Mouse (Mus musculus) forebrain, postnatal 0 days (tissue): Measurements from ENCODE around the gene Cetn4. TPM values are rescaled to one million over a fixed set of nuclear protein-coding genes. Genes with fewer than 3 reads are reported as not detected.

ENCODE experiments used
- ATAC-seq: fragments of 200-750 bp; cut with Nextera tagmentation; 2 replicates; pipeline ENCODE4 v1.8.0; 2017; ENCODE audit warnings: mild to moderate bottlenecking, moderate library complexity
- DNase-seq: peaks from one replicate; pipeline ENCODE4 v3.0.0-alpha.2; 2015
- H3K27ac ChIP-seq: fragments of 300-500 bp; sonication (generic); 2 replicates; pipeline ENCODE4 v1.5.1; 2014; ENCODE audit warnings: low read depth, mild to moderate bottlenecking, antibody characterized with exemption, low read length, moderate library complexity, mixed read lengths
- H3K27me3 ChIP-seq: fragments of 300-500 bp; sonication (generic); 2 replicates; pipeline ENCODE4 v1.6.1; 2014; ENCODE audit warnings: mild to moderate bottlenecking, low read length, mixed read lengths; ENCODE audit not compliant: insufficient read depth
- H3K36me3 ChIP-seq: fragments of 300-500 bp; sonication (generic); 2 replicates; pipeline ENCODE4 v1.6.1; 2014; ENCODE audit warnings: mild to moderate bottlenecking, moderate library complexity; ENCODE audit not compliant: insufficient read depth
- H3K4me1 ChIP-seq: fragments of 300-500 bp; sonication (generic); 2 replicates; pipeline ENCODE4 v1.6.1; 2014; ENCODE audit warnings: antibody characterized with exemption; ENCODE audit not compliant: insufficient read depth
- H3K4me2 ChIP-seq: fragments of 300-500 bp; sonication (generic); 2 replicates; pipeline ENCODE4 v1.6.1; 2014; ENCODE audit warnings: low read depth, mild to moderate bottlenecking, moderate library complexity
- H3K4me3 ChIP-seq: fragments of 300-500 bp; sonication (generic); 2 replicates; pipeline ENCODE4 v1.5.1; 2014; ENCODE audit warnings: low read depth, low read length, mixed read lengths
- H3K9ac ChIP-seq: fragments of 300-500 bp; sonication (generic); 2 replicates; pipeline ENCODE4 v1.6.1; 2014; ENCODE audit warnings: mild to moderate bottlenecking
- H3K9me3 ChIP-seq: fragments of 300-500 bp; sonication (generic); 2 replicates; pipeline ENCODE4 v1.6.1; 2016; ENCODE audit warnings: low read length
- CTCF ChIP-seq: sonication (generic); IDR thresholded peaks from 2 replicates; pipeline ENCODE4 v1.5.1; 2016; ENCODE audit warnings: antibody characterized with exemption, control low read depth, low read depth
- WGBS: fragments of 180-500 bp; shearing (Covaris S2); extraction: QIAGEN DNeasy Blood & Tissue Kit; methylation state at CpG from one replicate; pipeline ENCODE4 v1.1.7; 2014; 5-methylcytosine and 5-hydroxymethylcytosine counted together
- polyA plus RNA-seq: library from polyadenylated mRNA; unstranded; fragments of >200 nt; fragmentation: Nextera tagmentation; extraction: Ambion mirVana; gene quantifications from 2 replicates; pipeline ENCODE4 v1.2.1, GENCODE M21; 2015
- total RNA-seq: library from RNA; depleted of rRNA; stranded (reverse); fragments of >200 nt; gene quantifications from 2 replicates; pipeline ENCODE4 v1.2.3, GENCODE M21; 2014

Gene Cetn4
- total and polyA plus RNA-seq, 2 experiments from 2014 or later: 4.1 to 5.0 TPM

GRCm38 (mm10) chr3:37283234-37283633 lies 29.3 kb downstream of the Cetn4 start:
- ATAC-seq: no peak
- Histone ChIP-seq H3K27me3 (no peaks in the 10 kb centered on the region), H3K9ac (no peak overlapping the region), H3K4me2 (no peak overlapping the region), H3K27ac (no peak overlapping the region), H3K4me1 (no peaks in the 10 kb centered on the region; the same call in 1 of the 2 replicates), H3K4me3 (no peak overlapping the region), H3K9me3 (no peaks in the 10 kb centered on the region), H3K36me3 (no peaks in the 10 kb centered on the region)
- no peak for DNase-seq
- 92% methylated on average over 4 of the region's 4 CpGs for WGBS
- no peak for TF ChIP-seq CTCF

- no peak for TF ChIP-seq CTCF
- H3K27ac ChIP-seq: no peak overlapping the region
- no peaks in the 10 kb centered on the region for H3K9me3 ChIP-seq
- no peak overlapping the region for H3K4me3 ChIP-seq
- WGBS: 54% methylated on average over 11 of the region's 11 CpGs
- no peaks in the 10 kb centered on the region; the same call in 1 of the 2 replicates for H3K4me1 ChIP-seq
- no peaks in the 10 kb centered on the region for H3K36me3 ChIP-seq
- peak overlapping the region; percentile 13; the same call in 1 of the 2 replicates for H3K4me2 ChIP-seq
- DNase-seq: peak; percentile 17
- H3K27me3 ChIP-seq: no peaks in the 10 kb centered on the region
- H3K9ac ChIP-seq: no peak overlapping the region
- ATAC-seq: peak; percentile 94
Measured at GRCm38 (mm10) chr3:37282299-37282922, 30.1 kb downstream of the Cetn4 start.

GRCm38 (mm10) chr3:37280871-37281270 lies 31.6 kb downstream of the Cetn4 start:
- Histone ChIP-seq H3K27ac (no peak overlapping the region), H3K4me2 (no peak overlapping the region), H3K36me3 (no peaks in the 10 kb centered on the region), H3K9me3 (no peaks in the 10 kb centered on the region), H3K27me3 (no peaks in the 10 kb centered on the region), H3K9ac (no peak overlapping the region), H3K4me3 (no peak overlapping the region), H3K4me1 (no peaks in the 10 kb centered on the region; the same call in 1 of the 2 replicates)
- ATAC-seq: no peak
- no peak for TF ChIP-seq CTCF
- DNase-seq: no peak
- WGBS: 73% methylated on average over 8 of the region's 8 CpGs

GRCm38 (mm10) chr3:37280221-37280620 lies 32.3 kb downstream of the Cetn4 start:
- no peak overlapping the region for H3K27ac ChIP-seq
- no peak overlapping the region for H3K4me3 ChIP-seq
- no peaks in the 10 kb centered on the region for H3K9me3 ChIP-seq
- H3K4me2 ChIP-seq: no peak overlapping the region
- no peaks in the 10 kb centered on the region for H3K27me3 ChIP-seq
- no peak for TF ChIP-seq CTCF
- no peak overlapping the region for H3K9ac ChIP-seq
- H3K4me1 ChIP-seq: no peaks in the 10 kb centered on the region; the same call in 1 of the 2 replicates
- DNase-seq: no peak
- 91% methylated on average over 1 of the region's 1 CpGs for WGBS
- H3K36me3 ChIP-seq: no peaks in the 10 kb centered on the region
- no peak for ATAC-seq

- H3K9ac ChIP-seq: no peak overlapping the region
- H3K4me3 ChIP-seq: no peak overlapping the region
- no peaks in the 10 kb centered on the region for H3K27me3 ChIP-seq
- H3K4me2 ChIP-seq: no peak overlapping the region
- WGBS: 84% methylated on average over 6 of the region's 6 CpGs
- DNase-seq (no peak), ATAC-seq (no peak)
- H3K4me1 ChIP-seq: no peaks in the 10 kb centered on the region
- H3K9me3 ChIP-seq: no peaks in the 10 kb centered on the region
- H3K36me3 ChIP-seq: no peaks in the 10 kb centered on the region
- H3K27ac ChIP-seq: no peak overlapping the region
- no peak for TF ChIP-seq CTCF
Measured at GRCm38 (mm10) chr3:37274661-37275060, 37.8 kb downstream of the Cetn4 start.

GRCm38 (mm10) chr3:37273092-37273491 lies 39.4 kb downstream of the Cetn4 start:
- Histone ChIP-seq H3K27me3 (no peaks in the 10 kb centered on the region), H3K4me2 (no peak overlapping the region), H3K9me3 (no peaks in the 10 kb centered on the region), H3K36me3 (no peaks in the 10 kb centered on the region), H3K9ac (no peak overlapping the region), H3K4me3 (no peak overlapping the region), H3K4me1 (no peaks in the 10 kb centered on the region), H3K27ac (no peak overlapping the region)
- DNase-seq (no peak), ATAC-seq (no peak)
- 87% methylated on average over 7 of the region's 7 CpGs for WGBS
- no peak for TF ChIP-seq CTCF

- Histone ChIP-seq H3K9ac (no peak overlapping the region), H3K4me3 (no peak overlapping the region), H3K27me3 (no peaks in the 10 kb centered on the region), H3K9me3 (no peaks in the 10 kb centered on the region), H3K36me3 (no peaks in the 10 kb centered on the region), H3K27ac (no peak overlapping the region), H3K4me2 (no peak overlapping the region), H3K4me1 (no peaks in the 10 kb centered on the region)
- ATAC-seq: no peak
- peak; percentile 35 for DNase-seq
- peak; percentile 66 for TF ChIP-seq CTCF
- 5% methylated on average over 1 of the region's 1 CpGs for WGBS
Measured at GRCm38 (mm10) chr3:37271209-37271608, 41.3 kb downstream of the Cetn4 start.
